Mouse (Mus musculus) regulatory T cell (primary cell): Measurements from ENCODE around the gene Nop16.

ENCODE experiments used
- in situ Hi-C: fragments of 300-600 bp; cut with MboI, MseI; formaldehyde crosslinking; loops from one replicate; pipeline ENCODE4 v1.15.1; 2025; ENCODE audit warnings: high pct_unique_total_duplicates

Gene Nop16

GRCm38 (mm10) chr13:54596870-54597269 lies 7.0 kb upstream of the Nop16 start:
- in situ Hi-C loops: no loop called here

- in situ Hi-C loops: no loop called here
Observed at GRCm38 (mm10) chr13:54596107-54596690, 6.3 kb upstream of the Nop16 start.

- in situ Hi-C loops: no loop called here
Observed at GRCm38 (mm10) chr13:54593617-54594016, 3.7 kb upstream of the Nop16 start.

GRCm38 (mm10) chr13:54591776-54592356 lies 2.0 kb upstream of the Nop16 start:
- in situ Hi-C loops: no loop called here

GRCm38 (mm10) chr13:54589414-54589995 lies 385 bp downstream of the Nop16 start:
- in situ Hi-C loops: no loop called here

GRCm38 (mm10) chr13:54585831-54586230 lies 4.1 kb downstream of the Nop16 start:
- in situ Hi-C loops: no loop called here

GRCm38 (mm10) chr13:54582860-54583259 lies 7.0 kb downstream of the Nop16 start:
- in situ Hi-C loops: no loop called here

DNA sequence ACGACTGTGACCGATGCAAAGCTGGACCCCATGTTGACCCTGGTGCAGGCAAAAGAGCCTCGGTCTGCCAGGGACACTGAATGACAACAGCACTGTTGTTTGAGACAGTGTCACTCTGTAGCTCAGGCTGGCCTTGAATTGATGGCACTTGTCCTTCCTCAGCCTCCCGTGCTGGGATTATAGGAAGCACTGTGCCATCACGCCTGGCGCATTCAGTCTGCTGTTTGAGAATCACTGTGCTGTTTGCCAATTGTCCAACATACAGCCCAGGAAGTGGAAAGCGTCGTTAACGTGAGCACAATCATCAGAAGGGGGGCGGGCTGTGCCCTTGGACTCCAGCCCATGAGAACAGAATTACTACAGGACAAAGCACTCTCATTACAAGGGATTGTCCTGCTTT lies 7.8 kb downstream of the Nop16 start:
- in situ Hi-C loops: no loop called here

DNA sequence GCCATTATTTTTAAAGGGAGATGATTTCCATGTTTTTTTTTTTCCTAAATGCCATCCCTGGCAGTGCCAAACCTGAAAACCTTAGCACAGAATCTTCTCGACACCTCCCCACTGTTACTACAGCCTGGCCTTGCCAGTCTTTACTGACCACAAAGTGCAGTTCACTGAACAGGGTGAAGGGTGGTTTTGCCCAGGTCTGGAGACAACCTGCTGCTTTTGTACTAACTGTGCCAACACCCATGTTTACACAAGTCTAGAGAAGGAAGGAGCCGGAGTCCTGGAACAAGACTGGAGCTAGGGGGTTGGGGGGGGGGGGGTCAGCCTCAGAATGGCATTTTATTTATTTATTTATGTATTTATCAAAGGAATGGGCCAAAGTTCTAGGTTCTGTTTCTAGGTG lies 8.5 kb downstream of the Nop16 start:
- in situ Hi-C loops: no loop called here

DNA sequence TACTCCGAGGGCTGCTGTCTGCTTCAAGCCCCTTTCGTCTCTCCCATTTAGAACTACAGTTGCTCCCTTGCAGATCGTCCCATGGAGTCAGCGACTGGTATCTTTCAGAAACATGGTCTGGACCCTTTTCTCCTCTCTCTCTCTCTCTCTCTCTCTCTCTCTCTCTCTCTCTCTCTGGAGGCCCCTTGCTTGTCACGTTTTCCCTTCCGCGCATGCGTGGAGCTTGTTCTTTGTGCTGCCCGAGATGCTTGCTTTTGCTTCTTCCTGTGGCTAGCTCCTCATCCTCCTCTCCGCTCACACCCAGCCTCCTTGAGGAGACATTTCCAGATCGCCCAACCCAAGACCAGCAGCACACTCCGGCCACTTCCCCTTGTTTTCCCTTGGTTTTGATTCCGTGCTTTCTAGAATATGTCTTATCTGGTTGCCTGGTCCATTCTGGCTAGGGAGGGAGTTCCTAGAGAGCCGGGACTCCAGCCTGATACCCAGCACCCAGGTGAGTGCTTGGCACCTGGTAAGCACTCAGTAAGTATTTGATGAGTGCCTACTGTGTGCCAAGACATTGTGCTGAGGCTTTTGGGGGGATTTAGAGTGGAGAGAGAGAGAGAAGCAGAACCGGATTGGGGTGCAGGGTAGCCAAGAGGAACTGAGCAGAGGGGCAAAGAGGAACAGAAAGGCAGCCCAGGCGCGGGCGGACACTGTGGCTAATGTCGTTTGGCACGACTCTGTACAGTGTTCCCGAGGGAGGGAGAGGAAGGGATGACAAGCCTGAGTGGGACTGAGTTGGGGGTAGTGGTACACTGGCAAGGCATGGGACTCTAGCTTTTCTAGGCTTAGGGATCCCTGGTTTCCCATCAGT lies 12.0 kb downstream of the Nop16 start:
- in situ Hi-C loops: no loop called here

DNA sequence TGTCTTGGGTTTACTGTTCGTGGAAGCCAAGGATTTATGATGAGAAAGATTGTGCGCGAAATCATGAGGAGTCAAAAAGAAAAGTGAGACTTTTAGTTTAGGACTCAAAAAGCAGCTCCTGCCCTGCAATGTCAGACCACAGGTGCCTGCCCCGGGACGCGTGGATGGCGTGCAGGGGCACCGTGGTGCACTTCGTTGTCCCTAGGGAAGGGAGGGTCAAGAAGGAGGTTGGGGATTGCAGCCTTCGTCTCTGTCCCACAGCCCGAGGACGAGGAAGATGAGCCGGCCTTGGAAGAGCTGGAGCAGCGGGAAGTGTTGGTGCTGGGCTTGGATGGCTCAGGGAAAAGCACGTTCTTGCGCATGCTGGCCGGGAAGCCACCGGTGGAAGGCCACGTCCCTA lies 14.4 kb downstream of the Nop16 start:
- in situ Hi-C loops: no loop called here

DNA sequence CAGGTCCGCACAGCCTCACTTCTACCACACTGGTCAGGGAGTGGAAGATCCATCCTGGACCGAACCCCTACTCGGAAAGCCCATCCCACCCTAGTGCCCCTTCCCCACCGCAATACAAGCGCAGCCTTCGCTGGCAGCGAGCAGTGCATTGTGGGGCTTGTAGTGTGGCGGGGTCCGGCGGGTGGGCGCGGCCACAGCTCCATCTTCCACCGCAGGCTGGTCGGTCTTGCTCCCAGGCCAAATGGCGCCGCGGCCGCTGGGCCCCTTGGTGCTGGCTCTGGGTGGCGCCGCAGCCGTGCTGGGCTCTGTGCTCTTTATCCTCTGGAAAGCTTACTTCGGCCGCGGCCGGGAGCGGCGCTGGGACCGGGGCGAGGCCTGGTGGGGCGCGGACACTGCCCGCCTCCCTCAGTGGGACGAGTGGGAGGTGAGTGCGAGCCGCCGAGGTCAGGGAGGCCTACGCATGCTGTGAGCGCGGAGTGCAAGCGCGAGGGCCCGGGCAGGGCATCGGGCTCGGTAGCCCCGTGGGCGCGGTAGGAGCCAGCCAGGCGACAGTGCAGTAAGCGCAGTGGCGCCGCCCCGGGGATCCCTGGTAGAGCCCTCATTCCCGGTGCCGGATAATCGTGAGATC lies 14.9 kb downstream of the Nop16 start, which contains the start of gene Arl10:
Arl10 (plus strand) TSS at position 162 of the 628 bp plus-strand sequence.
- in situ Hi-C loops: no loop called here

- in situ Hi-C loops: no loop called here
Observed at GRCm38 (mm10) chr13:54572621-54573020, 17.3 kb downstream of the Nop16 start.

- in situ Hi-C loops: no loop called here
Observed at GRCm38 (mm10) chr13:54571637-54572036, 18.3 kb downstream of the Nop16 start.

DNA sequence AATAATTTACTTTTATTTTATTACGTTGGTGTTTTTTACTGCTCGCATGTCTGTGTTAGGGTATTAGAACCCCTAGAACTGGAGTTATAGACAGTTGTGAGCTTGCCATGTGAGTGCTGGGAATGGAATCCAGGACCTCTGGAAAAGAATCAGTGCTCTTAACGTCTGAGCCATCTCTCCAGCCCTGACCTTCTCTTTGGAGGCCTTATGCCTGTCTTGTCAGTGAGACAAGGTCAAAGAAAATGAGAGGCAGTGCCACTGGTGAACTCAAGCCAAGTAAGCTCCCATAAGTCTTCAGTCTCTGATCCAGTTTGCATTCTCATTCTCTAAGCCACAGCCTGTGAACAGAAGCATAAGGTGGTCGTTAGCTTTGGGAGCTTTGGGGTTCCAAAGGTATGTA lies 19.2 kb downstream of the Nop16 start:
- in situ Hi-C loops: no loop called here

GRCm38 (mm10) chr13:54569282-54569681 lies 20.6 kb downstream of the Nop16 start:
- in situ Hi-C loops: no loop called here

- in situ Hi-C loops: no loop called here
Observed at GRCm38 (mm10) chr13:54568380-54568779, 21.5 kb downstream of the Nop16 start.

- in situ Hi-C loops: no loop called here
Observed at GRCm38 (mm10) chr13:54565594-54566345, 24.1 kb downstream of the Nop16 start.

- in situ Hi-C loops: no loop called here
Observed at GRCm38 (mm10) chr13:54565201-54565581, 24.7 kb downstream of the Nop16 start, which contains the start of gene 4833439L19Rik. Gene 4833439L19Rik (minus strand): TSS chr13:54565435.

- in situ Hi-C loops: loop anchor here (5.0 kb wide), 1 partner anchor 107 kb away; no protein-coding TSS in a partner anchor
Observed at GRCm38 (mm10) chr13:54564232-54565200, 25.4 kb downstream of the Nop16 start.
